Mouse (Mus musculus) midbrain, embryonic 14.5 days (tissue): ENCODE results near the gene C1galt1c1. TPM values are rescaled to one million over a fixed set of nuclear protein-coding genes. Genes with fewer than 3 reads are reported as not detected.

Experiments used
- ATAC-seq: fragments of 200-750 bp; cut with Nextera tagmentation; 2 replicates; pipeline ENCODE4 v1.8.0; 2017; ENCODE audit warnings: moderate number of reproducible peaks, moderate library complexity; ENCODE audit not compliant: low FRiP score, low TSS enrichment
- DNase-seq: peaks from one replicate; pipeline ENCODE4 v3.0.0-alpha.2; 2015
- H3K27ac ChIP-seq: fragments of 300-500 bp; sonication (generic); replicated peaks from 2 replicates; pipeline ENCODE4 v1.5.1; 2014; ENCODE audit warnings: mild to moderate bottlenecking, low read depth, low read length, moderate library complexity
- H3K27me3 ChIP-seq: fragments of 300-500 bp; sonication (generic); 2 replicates; pipeline ENCODE4 v1.6.1; 2014; ENCODE audit warnings: low read length, control low read depth, mixed read lengths; ENCODE audit not compliant: control insufficient read depth, insufficient read depth
- H3K36me3 ChIP-seq: fragments of 300-500 bp; sonication (generic); 2 replicates; pipeline ENCODE4 v1.6.1; 2014; ENCODE audit warnings: low read length, control low read depth; ENCODE audit not compliant: control insufficient read depth, insufficient read depth
- H3K4me1 ChIP-seq: fragments of 300-500 bp; sonication (generic); 2 replicates; pipeline ENCODE4 v1.6.1; 2014; ENCODE audit warnings: mild to moderate bottlenecking, antibody characterized with exemption, low read length, control low read depth; ENCODE audit not compliant: control insufficient read depth, insufficient read depth
- H3K4me2 ChIP-seq: fragments of 300-500 bp; sonication (generic); 2 replicates; pipeline ENCODE4 v1.6.1; 2014; ENCODE audit warnings: mild to moderate bottlenecking, low read length, moderate library complexity
- H3K4me3 ChIP-seq: fragments of 300-500 bp; sonication (generic); replicated peaks from 2 replicates; pipeline ENCODE4 v1.5.1; 2014; ENCODE audit warnings: low read depth, low read length
- H3K9ac ChIP-seq: fragments of 300-500 bp; sonication (generic); replicated peaks from 2 replicates; pipeline ENCODE4 v1.6.1; 2014; ENCODE audit warnings: mild to moderate bottlenecking, low read length, moderate library complexity
- H3K9me3 ChIP-seq: fragments of 300-500 bp; sonication (generic); 2 replicates; pipeline ENCODE4 v1.6.1; 2016; ENCODE audit warnings: low read length, control low read depth, mixed read lengths; ENCODE audit not compliant: control insufficient read depth
- WGBS: fragments of 180-500 bp; shearing (Covaris S2); extraction: QIAGEN DNeasy Blood & Tissue Kit; methylation state at CpG from one replicate; pipeline ENCODE4 v1.1.7; 2014; 5-methylcytosine and 5-hydroxymethylcytosine counted together
- polyA plus RNA-seq: library from polyadenylated mRNA; unstranded; fragments of >200 nt; fragmentation: Nextera tagmentation; extraction: Ambion mirVana; gene quantifications from 2 replicates; pipeline ENCODE4 v1.2.1, GENCODE M21; 2014

The C1galt1c1 gene
- polyA plus RNA-seq, 1 experiment from 2014 or later, result 26.1 TPM

- 100% methylated on average over 1 of the region's 1 CpGs for WGBS
- Histone ChIP-seq H3K4me3 (no peak overlapping the region), H3K9ac (no peak overlapping the region), H3K4me1 (no peaks in the 10 kb centered on the region), H3K9me3 (no peaks in the 10 kb centered on the region), H3K27ac (no peak overlapping the region), H3K4me2 (no peak overlapping the region), H3K27me3 (no peaks in the 10 kb centered on the region), H3K36me3 (no peaks in the 10 kb centered on the region)
- ATAC-seq, result no peak
- no peak for DNase-seq
Observed at GRCm38 (mm10) chrX:38581140-38581539, 53.7 kb downstream of the C1galt1c1 start.

Other genes starting within 250 kb of the C1galt1c1 start
- gene Lamp2, start 178.6 kb downstream of the C1galt1c1 start, polyA plus RNA-seq, result 42.4 and 74.1 TPM in 2 replicates
- gene Cul4b, start 58.9 kb downstream of the C1galt1c1 start, polyA plus RNA-seq, result 20.4 and 26.0 TPM in 2 replicates
- gene Mcts1, start 34.5 kb downstream of the C1galt1c1 start, polyA plus RNA-seq, result 167 and 181 TPM in 2 replicates
- gene 6030498E09Rik, start 137.6 kb upstream of the C1galt1c1 start, polyA plus RNA-seq, result not detected in 2 replicates